Mouse (Mus musculus) limb, embryonic 12.5 days (tissue): Measurements from ENCODE around the gene H2-Eb2. TPM values are rescaled to one million over a fixed set of nuclear protein-coding genes. Genes with fewer than 3 reads are reported as not detected.

Experiments
- ATAC-seq: fragments of 200-750 bp; cut with Nextera tagmentation; 2 replicates; pipeline ENCODE4 v1.8.0; 2017; ENCODE audit warnings: low read depth, moderate TSS enrichment; ENCODE audit not compliant: insufficient number of reproducible peaks, insufficient read depth, low FRiP score, low TSS enrichment
- H3K27ac ChIP-seq: fragments of 300-500 bp; sonication (generic); 2 replicates; pipeline ENCODE4 v1.5.1; 2016; ENCODE audit warnings: mild to moderate bottlenecking, moderate library complexity
- H3K27me3 ChIP-seq: fragments of 300-500 bp; sonication (generic); 2 replicates; pipeline ENCODE4 v1.6.1; 2016; ENCODE audit warnings: mild to moderate bottlenecking, moderate library complexity
- H3K36me3 ChIP-seq: fragments of 300-500 bp; sonication (generic); 2 replicates; pipeline ENCODE4 v1.6.1; 2016; ENCODE audit warnings: mild to moderate bottlenecking, moderate library complexity
- H3K4me1 ChIP-seq: fragments of 300-500 bp; sonication (generic); replicated peaks from 2 replicates; pipeline ENCODE4 v1.6.1; 2016
- H3K4me2 ChIP-seq: fragments of 300-500 bp; sonication (generic); 2 replicates; pipeline ENCODE4 v1.6.1; 2016; ENCODE audit warnings: mild to moderate bottlenecking, moderate library complexity
- H3K4me3 ChIP-seq: fragments of 300-500 bp; sonication (generic); replicated peaks from 2 replicates; pipeline ENCODE4 v1.5.1; 2016; ENCODE audit warnings: mild to moderate bottlenecking
- H3K9ac ChIP-seq: fragments of 300-500 bp; sonication (generic); replicated peaks from 2 replicates; pipeline ENCODE4 v1.6.1; 2016; ENCODE audit warnings: mild to moderate bottlenecking, moderate library complexity
- H3K9me3 ChIP-seq: fragments of 300-500 bp; sonication (generic); 2 replicates; pipeline ENCODE4 v1.6.1; 2016; ENCODE audit warnings: mild to moderate bottlenecking, moderate library complexity
- WGBS: fragments of 180-500 bp; shearing (Covaris S2); methylation state at CpG from one replicate; pipeline ENCODE4 v1.1.7; 2016; 5-methylcytosine and 5-hydroxymethylcytosine counted together
- polyA plus RNA-seq: library from polyadenylated mRNA; unstranded; fragments of >200 nt; fragmentation: Nextera tagmentation; extraction: Ambion mirVana; gene quantifications from 2 replicates; pipeline ENCODE4 v1.2.1, GENCODE M21; 2016

The H2-Eb2 gene
- polyA plus RNA-seq, 1 experiment from 2014 or later: 0.18 TPM

- peaks cover 4% of the 10 kb centered on the region; the same call in 1 of the 2 replicates for H3K27me3 ChIP-seq
- H3K4me1 ChIP-seq: no peaks in the 10 kb centered on the region
- no peak for ATAC-seq
- H3K9me3 ChIP-seq: no peaks in the 10 kb centered on the region
- WGBS: 62% methylated on average over 4 of the region's 4 CpGs
- H3K27ac ChIP-seq: no peak overlapping the region
- no peak overlapping the region for H3K4me2 ChIP-seq
- H3K9ac ChIP-seq: no peak overlapping the region
- no peak overlapping the region for H3K4me3 ChIP-seq
- no peaks in the 10 kb centered on the region for H3K36me3 ChIP-seq
These were observed 31.2 kb upstream of the H2-Eb2 start for GRCm38 (mm10) chr17:34294249-34294648.

DNA sequence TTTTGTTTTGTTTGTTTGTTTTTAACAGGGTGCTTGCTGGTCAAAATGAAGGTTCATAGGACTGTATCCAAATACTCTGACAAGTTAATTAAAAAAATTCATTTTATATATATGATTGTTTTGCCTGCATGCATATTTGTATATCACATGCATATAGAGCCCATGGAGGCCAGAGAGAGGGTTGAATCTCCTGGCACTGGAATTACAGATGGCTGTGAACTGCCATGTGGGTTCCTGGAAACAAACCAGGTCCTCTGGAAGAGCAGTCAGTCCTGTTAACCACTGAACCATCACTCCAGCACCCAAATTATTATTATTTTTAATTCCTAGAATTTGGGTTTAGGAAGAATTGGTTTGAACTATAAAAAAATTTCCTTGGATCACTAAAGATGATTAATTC is 30.2 kb upstream of the H2-Eb2 start:
- Histone ChIP-seq H3K4me3 (no peak overlapping the region), H3K4me1 (no peaks in the 10 kb centered on the region), H3K27me3 (peaks cover 4% of the 10 kb centered on the region; the same call in 1 of the 2 replicates), H3K4me2 (no peak overlapping the region), H3K36me3 (no peaks in the 10 kb centered on the region), H3K9me3 (no peaks in the 10 kb centered on the region), H3K9ac (no peak overlapping the region), H3K27ac (no peak overlapping the region)
- no peak for ATAC-seq

DNA sequence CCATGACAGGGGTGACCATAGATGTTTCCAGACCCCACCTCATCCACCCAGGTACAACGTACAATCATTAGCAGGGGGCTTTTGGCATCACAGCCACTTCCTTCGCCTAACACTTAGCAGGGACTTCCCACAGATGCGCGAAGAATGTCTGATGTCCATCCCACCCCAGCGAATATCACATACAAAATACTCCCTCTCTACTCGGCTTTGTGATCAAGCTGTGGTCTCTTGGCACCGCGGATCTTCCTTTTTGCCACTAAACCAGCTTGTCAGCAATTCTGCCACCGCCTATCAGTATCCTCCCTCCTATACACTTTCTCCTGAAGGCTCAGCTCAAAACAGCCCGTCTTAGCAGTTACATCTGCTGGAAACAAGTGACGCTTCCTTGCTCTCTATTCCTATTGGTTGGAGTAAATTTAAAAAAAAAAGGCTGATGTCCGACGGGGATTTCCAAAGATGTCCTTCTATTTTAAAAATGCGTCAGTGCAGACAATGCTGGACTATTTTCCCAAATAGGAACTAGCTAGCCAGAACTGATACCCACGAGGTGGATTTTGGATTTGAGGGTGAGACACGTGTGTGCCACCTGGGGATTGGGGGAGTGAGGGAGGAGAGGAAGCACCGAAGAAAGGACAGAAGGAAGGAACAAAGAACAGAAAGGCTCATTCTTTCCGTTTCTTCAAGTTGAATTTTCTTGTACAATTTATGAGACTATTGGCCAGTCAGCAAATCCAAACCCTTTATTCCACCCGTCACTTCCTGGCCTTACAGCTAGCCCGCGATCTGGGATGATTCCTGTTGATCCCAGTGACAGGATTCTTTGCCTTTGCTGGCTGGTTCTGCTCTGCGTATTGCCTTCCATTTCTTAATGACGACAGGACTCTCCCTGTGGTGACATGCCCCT is 29.3 kb upstream of the H2-Eb2 start:
- H3K9me3 ChIP-seq: no peaks in the 10 kb centered on the region
- H3K27me3 ChIP-seq: peaks cover 4% of the 10 kb centered on the region; the same call in 1 of the 2 replicates
- H3K4me2 ChIP-seq: peak overlapping the region; percentile 51
- WGBS: 22% methylated on average over 23 of the region's 23 CpGs
- H3K4me1 ChIP-seq: no peaks in the 10 kb centered on the region
- H3K27ac ChIP-seq: no peak overlapping the region
- H3K36me3 ChIP-seq: no peaks in the 10 kb centered on the region
- ATAC-seq: no peak
- H3K4me3 ChIP-seq: peak overlapping the region; percentile 36
- 0 out of 2 replicates have a peak overlapping the region, but pooled peaks have one; percentile 14 for H3K9ac ChIP-seq

- Histone ChIP-seq H3K27me3 (peaks cover 4% of the 10 kb centered on the region; the same call in 1 of the 2 replicates), H3K4me1 (no peaks in the 10 kb centered on the region), H3K9me3 (no peaks in the 10 kb centered on the region), H3K27ac (no peak overlapping the region), H3K4me3 (no peak overlapping the region), H3K9ac (no peak overlapping the region), H3K36me3 (no peaks in the 10 kb centered on the region), H3K4me2 (no peak overlapping the region)
- WGBS: 70% methylated on average over 3 of the region's 3 CpGs
- no peak for ATAC-seq
These were observed 26.1 kb upstream of the H2-Eb2 start for GRCm38 (mm10) chr17:34299356-34299755.

- H3K4me3 ChIP-seq: no peak overlapping the region
- H3K36me3 ChIP-seq: no peaks in the 10 kb centered on the region
- WGBS: 87% methylated on average over 8 of the region's 8 CpGs
- no peak for ATAC-seq
- no peaks in the 10 kb centered on the region for H3K9me3 ChIP-seq
- H3K27me3 ChIP-seq: peaks cover 4% of the 10 kb centered on the region; the same call in 1 of the 2 replicates
- no peak overlapping the region for H3K4me2 ChIP-seq
- H3K4me1 ChIP-seq: no peaks in the 10 kb centered on the region
- no peak overlapping the region for H3K27ac ChIP-seq
- no peak overlapping the region for H3K9ac ChIP-seq
These were observed 25.4 kb upstream of the H2-Eb2 start for GRCm38 (mm10) chr17:34300071-34300470.

DNA sequence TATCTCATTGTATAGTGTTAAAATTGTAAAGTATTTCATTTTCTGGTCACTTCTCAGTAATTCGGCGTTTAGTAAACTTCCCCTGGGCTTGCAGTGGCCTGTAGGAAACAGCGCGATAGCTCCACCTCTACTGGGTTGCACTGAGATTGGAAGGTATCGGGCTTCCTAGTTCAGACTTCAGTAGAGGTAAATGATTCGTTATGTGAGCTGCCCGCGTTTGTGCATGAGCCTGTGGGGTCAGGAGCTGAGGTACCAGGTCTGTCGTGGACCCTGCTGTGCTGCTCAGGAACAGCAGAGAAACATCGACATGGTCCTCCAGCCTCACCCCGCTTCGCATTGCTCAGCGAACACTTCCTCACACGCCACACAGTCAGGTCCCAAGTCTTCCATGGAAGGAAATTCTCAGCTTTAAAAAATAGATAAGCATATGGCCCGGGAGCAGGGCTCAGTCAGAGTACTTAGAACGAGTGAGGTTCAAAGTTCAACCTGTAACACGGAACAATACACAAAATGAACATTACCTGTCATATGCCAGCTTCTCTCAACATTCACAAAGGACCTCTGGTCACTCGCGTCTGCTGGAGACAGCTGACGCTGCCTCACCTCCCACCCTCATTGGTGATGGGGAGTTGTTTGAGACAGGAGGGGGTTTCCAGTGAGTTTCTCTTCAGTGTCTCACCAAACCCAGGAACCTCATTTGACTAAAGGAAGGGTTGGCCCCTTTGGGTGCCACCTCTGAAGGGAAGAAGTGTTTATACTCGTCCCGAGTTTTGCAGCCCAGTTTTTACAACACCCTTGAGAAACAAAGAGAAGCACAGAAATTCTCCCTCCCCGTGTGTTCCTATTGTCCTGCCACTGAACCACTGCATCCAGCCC is 24.5 kb upstream of the H2-Eb2 start:
- peaks cover 4% of the 10 kb centered on the region; the same call in 1 of the 2 replicates for H3K27me3 ChIP-seq
- H3K4me2 ChIP-seq: no peak overlapping the region
- no peak overlapping the region for H3K9ac ChIP-seq
- H3K9me3 ChIP-seq: no peaks in the 10 kb centered on the region
- H3K4me1 ChIP-seq: no peaks in the 10 kb centered on the region
- 75% methylated on average over 23 of the region's 23 CpGs for WGBS
- no peaks in the 10 kb centered on the region for H3K36me3 ChIP-seq
- no peak for ATAC-seq
- H3K27ac ChIP-seq: no peak overlapping the region
- no peak overlapping the region for H3K4me3 ChIP-seq

DNA sequence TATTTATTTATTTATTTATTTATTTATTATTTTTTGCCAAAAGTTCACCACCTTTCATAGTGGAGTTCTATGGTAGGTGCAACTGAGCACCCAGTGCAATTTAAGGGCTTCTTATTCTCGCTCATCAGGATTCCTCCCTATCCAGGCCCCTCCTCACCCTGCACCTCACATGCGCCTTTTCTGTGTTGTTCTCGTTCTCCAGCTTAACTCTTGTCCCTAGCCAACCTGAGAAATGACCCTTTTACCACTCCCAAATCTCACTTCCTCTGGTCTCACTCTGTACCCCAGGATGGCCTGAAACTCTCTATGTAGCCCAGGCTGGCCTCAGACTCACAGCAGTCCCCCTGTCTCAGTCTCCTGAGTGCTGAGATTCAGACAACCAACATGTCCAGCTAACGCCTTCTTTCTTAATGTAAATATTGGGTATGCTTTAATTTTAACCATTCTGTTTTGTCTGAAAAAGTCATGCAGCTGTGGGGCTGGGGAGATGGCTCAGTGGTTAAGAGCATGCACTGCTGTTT is 23.7 kb upstream of the H2-Eb2 start:
- no peak overlapping the region for H3K9ac ChIP-seq
- peaks cover 1% of the 10 kb centered on the region; the same call in 1 of the 2 replicates for H3K27me3 ChIP-seq
- no peaks in the 10 kb centered on the region for H3K4me1 ChIP-seq
- H3K4me3 ChIP-seq: no peak overlapping the region
- H3K27ac ChIP-seq: no peak overlapping the region
- no peak for ATAC-seq
- WGBS: 83% methylated on average over 4 of the region's 4 CpGs
- H3K9me3 ChIP-seq: no peaks in the 10 kb centered on the region
- H3K4me2 ChIP-seq: no peak overlapping the region
- H3K36me3 ChIP-seq: no peaks in the 10 kb centered on the region

DNA sequence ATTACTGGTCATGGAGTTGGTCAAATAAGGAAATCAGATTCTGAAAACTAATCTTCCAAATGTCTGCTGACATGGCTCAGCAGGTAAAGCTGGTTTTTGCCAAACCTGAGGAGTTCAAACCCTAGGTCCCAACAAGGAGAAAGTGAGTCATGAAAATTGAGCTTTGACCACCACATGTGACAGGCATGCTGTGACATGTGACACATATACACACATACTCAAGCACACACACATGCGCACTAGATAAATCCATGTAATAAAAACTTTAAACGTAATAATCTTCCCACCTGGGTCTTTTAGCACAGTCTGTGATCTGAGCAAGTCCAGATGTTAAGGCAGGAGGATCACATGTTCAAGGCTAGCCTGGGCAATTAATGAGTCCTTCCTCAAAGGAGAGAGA is 21.7 kb upstream of the H2-Eb2 start:
- Histone ChIP-seq H3K9me3 (no peaks in the 10 kb centered on the region), H3K4me1 (no peaks in the 10 kb centered on the region), H3K4me2 (no peak overlapping the region), H3K27ac (no peak overlapping the region), H3K4me3 (no peak overlapping the region), H3K36me3 (no peaks in the 10 kb centered on the region), H3K9ac (no peak overlapping the region), H3K27me3 (no peaks in the 10 kb centered on the region)
- 63% methylated on average over 2 of the region's 2 CpGs for WGBS
- ATAC-seq: no peak

- no peak overlapping the region for H3K27ac ChIP-seq
- 5% methylated on average over 4 of the region's 4 CpGs for WGBS
- no peak for ATAC-seq
These were observed 20.7 kb upstream of the H2-Eb2 start for GRCm38 (mm10) chr17:34304751-34305150.

DNA sequence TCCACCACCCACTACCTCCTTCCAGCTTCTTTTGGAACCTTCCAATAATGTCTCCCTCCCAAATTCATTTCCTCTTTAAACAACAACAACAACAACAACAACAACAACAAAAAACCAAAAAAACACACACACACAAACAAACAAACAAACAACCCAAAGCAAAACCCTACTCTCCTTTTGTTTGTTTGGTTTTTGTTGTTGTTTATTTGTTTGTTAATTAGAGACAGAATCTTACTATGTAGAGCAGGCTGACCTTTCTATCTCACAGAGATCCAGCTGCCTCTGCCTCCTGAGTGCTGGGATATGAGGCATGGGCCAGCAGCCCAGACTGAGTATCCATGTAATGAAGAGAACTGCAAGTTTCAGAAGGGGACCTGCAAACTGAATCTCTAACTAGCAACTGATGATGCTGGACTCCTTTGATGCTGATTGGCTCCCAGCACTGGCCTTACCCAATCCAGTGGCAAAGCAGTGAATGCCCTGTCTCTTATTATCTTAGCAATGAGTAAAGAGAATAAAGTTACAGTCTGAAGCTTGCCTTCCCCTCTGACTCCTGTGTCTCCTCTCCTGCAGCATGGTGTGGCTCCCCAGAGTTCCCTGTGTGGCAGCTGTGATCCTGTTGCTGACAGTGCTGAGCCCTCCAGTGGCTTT is 20.0 kb upstream of the H2-Eb2 start, which contains the start of gene H2-Eb1:
TSS of gene H2-Eb1 (plus strand) at position 488 of the 651 bp plus-strand sequence.
- H3K36me3 ChIP-seq: no peaks in the 10 kb centered on the region
- no peak within 1 kb of the TSS for H3K27ac ChIP-seq
- no peak within 1 kb of the TSS for H3K4me3 ChIP-seq
- ATAC-seq: peak; percentile 26; the same call in 1 of the 2 replicates
- no peaks in the 10 kb centered on the region for H3K4me1 ChIP-seq
- no peaks in the 10 kb centered on the region for H3K9me3 ChIP-seq
- no peak within 1 kb of the TSS for H3K4me2 ChIP-seq
- H3K9ac ChIP-seq: no peak within 1 kb of the TSS
- H3K27me3 ChIP-seq: no peaks in the 10 kb centered on the region

More at GRCm38 (mm10) chr17:34304751-34305150, 20.7 kb upstream of the H2-Eb2 start:
- Histone ChIP-seq H3K9ac (no peak overlapping the region), H3K36me3 (no peaks in the 10 kb centered on the region), H3K27me3 (no peaks in the 10 kb centered on the region), H3K4me2 (no peak overlapping the region), H3K4me3 (no peak overlapping the region), H3K9me3 (no peaks in the 10 kb centered on the region), H3K4me1 (no peaks in the 10 kb centered on the region)
